Mouse (Mus musculus): ENCODE results near the gene Rbm44.

The Rbm44 gene

GRCm38 (mm10) chr1:91207334-91208074 lies 62.6 kb downstream of the Rbm44 start:
- in situ Hi-C loops (cut with MboI, MseI), result no loop called here

GRCm38 (mm10) chr1:91209343-91209742 lies 64.5 kb downstream of the Rbm44 start:
- in situ Hi-C loops (cut with MboI, MseI), result no loop called here

- in situ Hi-C loops (cut with MboI, MseI), result no loop called here
Observed at GRCm38 (mm10) chr1:91209785-91210184, 64.9 kb downstream of the Rbm44 start.

- in situ Hi-C loops (cut with MboI, MseI), result no loop called here
Observed at GRCm38 (mm10) chr1:91211099-91211498, 66.2 kb downstream of the Rbm44 start.

GRCm38 (mm10) chr1:91211591-91212008 lies 66.7 kb downstream of the Rbm44 start:
- in situ Hi-C loops (cut with MboI, MseI), result no loop called here

- in situ Hi-C loops (cut with MboI, MseI), result no loop called here
Observed at GRCm38 (mm10) chr1:91215264-91215663, 70.4 kb downstream of the Rbm44 start.

GRCm38 (mm10) chr1:91215981-91216380 lies 71.1 kb downstream of the Rbm44 start:
- in situ Hi-C loops (cut with MboI, MseI), result no loop called here

- in situ Hi-C loops (cut with MboI, MseI), result no loop called here
Observed at GRCm38 (mm10) chr1:91216504-91217267, 71.8 kb downstream of the Rbm44 start.

- in situ Hi-C loops (cut with MboI, MseI), result no loop called here
Observed at GRCm38 (mm10) chr1:91219641-91220321, 74.9 kb downstream of the Rbm44 start.

- in situ Hi-C loops (cut with MboI, MseI), result no loop called here
Observed at GRCm38 (mm10) chr1:91220322-91220672, 75.4 kb downstream of the Rbm44 start.
